Mouse (Mus musculus): ENCODE data around the gene Mad2l1bp. TPM values are rescaled to one million over a fixed set of nuclear protein-coding genes. Genes with fewer than 3 reads are reported as not detected.

Gene Mad2l1bp
- 22.6 and 23.5 TPM in 2 replicates for total RNA-seq (2023)

GRCm38 (mm10) chr17:46152847-46153782, at the start of gene Mad2l1bp:
Mad2l1bp (minus strand) TSS chr17:46153553.

GRCm38 (mm10) chr17:46202421-46203071, 49.2 kb upstream of the Mad2l1bp start, which contains the start of the genes Polh and Xpo5:
Polh (minus strand) TSS chr17:46202645.
Xpo5 (plus strand) TSS chr17:46202782.

DNA sequence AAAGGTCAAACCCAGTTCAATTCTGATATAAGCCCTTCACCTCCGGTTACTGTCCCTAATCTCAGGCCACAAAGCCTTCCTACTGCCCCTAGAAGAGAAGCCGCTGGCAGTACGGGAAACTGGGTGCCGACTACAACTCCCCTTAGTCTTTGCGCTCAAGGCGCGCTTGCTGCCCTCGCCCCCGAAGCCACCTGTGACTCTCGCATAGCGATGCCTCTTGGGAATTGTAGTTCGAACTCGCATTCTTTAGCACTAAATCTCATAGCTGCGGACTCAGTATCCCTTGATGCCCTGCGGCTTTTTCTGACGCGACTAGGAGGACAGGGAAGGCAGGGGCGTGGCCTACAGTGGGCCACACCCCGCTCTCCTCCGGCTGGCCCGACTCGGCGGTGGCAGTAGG, 7.3 kb upstream of the Mad2l1bp start, which contains the start of gene Gtpbp2:
Gene Gtpbp2 (plus strand): TSS at position 347 of the 400 bp plus-strand sequence.

GRCm38 (mm10) chr17:46143578-46144423, 9.6 kb downstream of the Mad2l1bp start, which contains the start of gene Rsph9:
Rsph9 (minus strand) TSS chr17:46144216.

DNA sequence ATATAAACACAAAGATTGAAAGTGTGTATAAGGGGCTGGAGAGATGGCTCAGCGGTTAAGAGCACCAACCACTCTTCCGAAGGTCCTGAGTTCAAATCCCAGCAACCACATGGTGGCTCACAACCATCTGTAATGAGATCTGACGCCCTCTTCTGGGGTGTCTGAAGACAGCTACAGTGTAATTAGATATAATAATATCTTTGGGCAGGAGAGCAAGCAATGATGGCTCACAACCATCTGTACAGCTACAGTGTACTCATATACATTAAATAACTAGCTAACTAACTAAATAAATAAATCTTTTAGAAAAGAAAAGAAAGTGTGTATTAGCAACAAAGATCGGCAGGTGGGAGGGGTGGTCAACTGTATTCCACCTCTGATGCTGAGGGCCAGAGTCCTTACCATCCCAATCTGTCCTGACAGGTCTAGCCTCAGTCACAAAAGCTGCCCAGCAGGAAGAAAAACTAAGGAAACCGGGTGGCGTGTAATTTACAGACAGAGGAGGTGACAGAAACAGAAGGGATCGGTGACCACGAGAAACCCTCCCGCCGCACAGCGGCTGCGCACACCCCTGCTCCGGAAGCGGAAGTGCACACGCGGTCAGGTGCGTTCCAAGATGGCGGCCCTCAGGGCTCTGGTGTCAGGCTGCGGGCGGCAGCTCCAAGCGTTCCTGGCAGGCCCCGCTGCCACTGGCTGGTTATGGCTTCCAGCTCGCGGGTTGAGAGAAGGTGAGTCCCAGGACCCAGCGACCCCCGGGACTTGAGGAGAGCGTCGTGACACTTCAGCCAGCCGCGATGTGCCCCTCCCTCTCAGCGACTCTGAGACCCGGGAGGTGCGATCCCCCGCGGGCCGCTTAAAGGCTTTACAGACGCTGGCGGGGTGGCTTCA, 42.7 kb downstream of the Mad2l1bp start, which contains the start of gene Mrps18a:
Gene Mrps18a (plus strand): TSS at position 585 of the 888 bp plus-strand sequence.

Other genes with a start within 250 kb of the Mad2l1bp start
- gene Vegfa, start 121.2 kb downstream of the Mad2l1bp start, total RNA-seq (2023): 46.3 and 53.6 TPM in 2 replicates
- gene Mrps18a, start 42.6 kb downstream of the Mad2l1bp start, total RNA-seq (2023): 24.0 and 33.8 TPM in 2 replicates
- gene Rsph9, start 9.3 kb downstream of the Mad2l1bp start, total RNA-seq (2023): 1.5 TPM in 2 replicates
- 97.3 and 128 TPM in 2 replicates for gene Gtpbp2, start 7.5 kb upstream of the Mad2l1bp start, total RNA-seq (2023)
- 10.5 and 11.8 TPM in 2 replicates for gene Polh, start 49.1 kb upstream of the Mad2l1bp start, total RNA-seq (2023)
- gene Xpo5, start 49.2 kb upstream of the Mad2l1bp start, total RNA-seq (2023): 14.9 and 21.6 TPM in 2 replicates
- 20.9 and 22.5 TPM in 2 replicates for gene Polr1c, start 94.5 kb upstream of the Mad2l1bp start, total RNA-seq (2023)
- gene Yipf3, start 94.5 kb upstream of the Mad2l1bp start, total RNA-seq (2023): 101 and 104 TPM in 2 replicates
- 1.2 and 1.4 TPM in 2 replicates for gene Lrrc73, start 100.0 kb upstream of the Mad2l1bp start, total RNA-seq (2023)
- gene Tjap1, start 129.5 kb upstream of the Mad2l1bp start, total RNA-seq (2023): 31.0 and 49.7 TPM in 2 replicates
- gene Dlk2, start 143.9 kb upstream of the Mad2l1bp start, total RNA-seq (2023): not detected in 2 replicates
- 6.1 and 6.7 TPM in 2 replicates for gene Abcc10, start 174.8 kb upstream of the Mad2l1bp start, total RNA-seq (2023)
- 1.8 and 7.0 TPM in 2 replicates for gene Zfp318, start 230.2 kb upstream of the Mad2l1bp start, total RNA-seq (2023)

Data from neutrophil, adult 65 days (primary cell).